Mouse (Mus musculus) regulatory T cell (primary cell): Measurements from ENCODE around the gene Rbak.
"Not testable (repeated sequence)": the region's sequence is repeated elsewhere in the genome, so short reads cannot be mapped to it uniquely, and the experiment has no call there.

Experiments
- in situ Hi-C: fragments of 300-600 bp; cut with MboI, MseI; formaldehyde crosslinking; loops from one replicate; pipeline ENCODE4 v1.15.1; 2025; ENCODE audit warnings: high pct_unique_total_duplicates

Gene Rbak

GRCm38 (mm10) chr5:143135042-143135441 lies 45.5 kb downstream of the Rbak start:
- in situ Hi-C loops = no loop called here

GRCm38 (mm10) chr5:143134216-143135010 lies 46.2 kb downstream of the Rbak start:
- in situ Hi-C loops = not testable (repeated sequence)

GRCm38 (mm10) chr5:143132935-143133514 lies 47.5 kb downstream of the Rbak start:
- in situ Hi-C loops = no loop called here

DNA sequence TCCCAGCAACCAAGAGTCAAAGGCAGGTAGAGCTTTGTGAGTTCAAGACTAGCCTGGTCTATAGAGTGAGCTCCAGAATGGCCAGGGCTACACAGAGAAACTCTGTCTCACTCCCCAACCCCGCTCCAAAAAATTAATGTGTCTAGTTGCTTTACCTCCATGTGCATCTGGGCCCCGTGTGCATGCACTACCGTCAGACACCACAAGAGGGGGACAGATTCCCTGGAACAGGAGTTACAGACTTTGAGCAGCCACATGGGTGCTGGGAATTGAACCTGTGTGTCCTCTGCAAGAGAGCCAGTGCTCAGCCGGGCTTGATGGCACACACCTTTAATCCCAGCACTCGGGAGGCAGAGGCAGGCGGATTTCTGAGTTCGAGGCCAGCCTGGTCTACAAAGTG lies 50.2 kb downstream of the Rbak start:
- in situ Hi-C loops = no loop called here

DNA sequence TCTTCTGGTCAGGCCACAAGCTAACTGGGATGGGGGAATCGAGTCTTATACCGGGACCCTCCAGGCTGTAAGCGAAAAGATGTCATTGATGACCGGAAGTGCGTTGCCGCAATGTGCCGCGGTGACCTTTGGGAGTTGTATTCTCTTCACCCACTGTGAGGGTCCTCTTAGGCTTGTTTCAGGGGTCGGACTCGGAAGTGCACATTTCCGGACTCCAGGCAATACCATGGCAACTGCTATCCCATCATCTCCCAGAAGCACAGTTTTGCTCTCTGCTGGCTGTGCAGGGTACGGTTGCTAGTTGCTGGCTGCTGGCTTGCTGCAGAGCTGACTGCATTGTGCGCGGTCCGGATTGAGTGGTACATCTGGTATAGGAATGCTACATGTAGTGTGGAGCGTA lies 51.5 kb downstream of the Rbak start:
- in situ Hi-C loops = no loop called here

DNA sequence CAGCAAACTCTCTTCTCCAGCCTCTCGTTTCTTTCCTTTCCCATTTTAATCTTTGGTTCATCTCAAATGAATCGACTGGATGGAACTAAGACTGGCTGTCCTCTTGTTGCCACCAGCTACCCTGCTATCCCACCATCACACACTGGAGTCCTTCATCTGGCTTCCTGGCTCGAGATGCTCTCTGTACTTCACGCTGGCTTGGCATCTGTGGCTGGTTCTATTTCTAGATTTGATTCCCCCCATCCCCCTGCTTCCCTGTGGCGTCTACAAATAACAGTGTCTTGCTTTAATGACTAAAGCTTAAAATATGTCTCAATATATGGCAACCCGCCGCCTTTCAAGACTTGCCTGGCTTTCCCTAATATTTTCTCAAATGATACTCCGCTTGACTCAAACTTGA lies 52.7 kb downstream of the Rbak start:
- in situ Hi-C loops = no loop called here

GRCm38 (mm10) chr5:143126908-143127307 lies 53.7 kb downstream of the Rbak start:
- in situ Hi-C loops = no loop called here

GRCm38 (mm10) chr5:143126089-143126488 lies 54.5 kb downstream of the Rbak start:
- in situ Hi-C loops = no loop called here

- in situ Hi-C loops = no loop called here
These were observed 55.0 kb downstream of the Rbak start for GRCm38 (mm10) chr5:143125601-143126000.

GRCm38 (mm10) chr5:143124805-143125378 lies 55.7 kb downstream of the Rbak start:
- in situ Hi-C loops = no loop called here

GRCm38 (mm10) chr5:143122673-143123072 lies 57.9 kb downstream of the Rbak start:
- in situ Hi-C loops = no loop called here
